Mouse (Mus musculus) Patski (cell line): ENCODE data around the gene Ilkap. TPM values are rescaled to one million over a fixed set of nuclear protein-coding genes. Genes with fewer than 3 reads are reported as not detected.

Experiments used
- ATAC-seq: fragments of 100-300 bp; one replicate; pipeline ENCODE4 v1.8.0; 2021
- CTCF ChIA-PET: fragments of 350-600 bp; sonication (Branson Sonifier 250); formaldehyde crosslinking; loops from one replicate; lab custom pipeline; 2022; ENCODE audit warnings: inconsistent platforms; lab: Charles Lee
- POLR2A ChIA-PET: fragments of 350-600 bp; sonication (Branson Sonifier 250); formaldehyde crosslinking; loops from one replicate; lab custom pipeline; 2022; ENCODE audit warnings: antibody characterized with exemption, inconsistent platforms; lab: Charles Lee
- DNase-seq: peaks from one replicate; pipeline ENCODE4 v3.0.0-alpha.2; 2011; ENCODE audit warnings: low read depth, low spot score
- H3K27me3 ChIP-seq: fragments of 371-371 bp; one replicate; pipeline ENCODE4 v1.5.1; 2021
- CTCF ChIP-seq: fragments of 100-300 bp; IDR thresholded peaks from one replicate; pipeline ENCODE4 v1.5.1; 2021
- in situ Hi-C: fragments of 300-500 bp; cut with MboI; formaldehyde crosslinking; loops from 3 replicates; pipeline ENCODE4 v1.11.1; 2018; ENCODE audit warnings: low pct_unique_long_range_greater_than_20kb, mixed read lengths
- polyA plus RNA-seq: library from polyadenylated mRNA; unstranded; gene quantifications from one replicate; pipeline ENCODE4 v1.2.3, GENCODE M21; 2021

Gene Ilkap
- polyA plus RNA-seq, 1 experiment from 2014 or later, result 82.4 TPM

DNA sequence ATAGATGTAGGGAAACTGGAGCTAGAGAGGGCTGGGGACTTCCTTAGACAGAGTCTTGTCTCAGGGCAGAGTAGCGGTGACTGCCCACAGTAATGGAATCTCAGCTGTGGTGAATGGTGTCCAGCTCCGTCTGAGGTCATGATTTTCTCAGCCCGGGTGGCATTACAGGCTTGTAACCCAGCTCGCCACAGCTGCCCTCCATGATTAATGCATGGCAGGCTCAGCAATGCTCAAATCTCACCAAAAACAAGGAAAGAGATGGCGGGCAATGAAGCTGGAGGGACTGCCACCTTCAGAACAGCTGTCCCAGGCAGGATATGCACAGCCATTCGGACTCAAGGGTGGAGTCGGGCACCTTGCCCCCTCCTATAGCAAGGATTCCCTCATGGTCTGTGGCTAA lies 61.3 kb downstream of the Ilkap start:
- TF ChIP-seq CTCF, result no peak
- ATAC-seq (no peak), DNase-seq (no peak)
- H3K27me3 ChIP-seq, result no peaks in the 10 kb centered on the region
- in situ Hi-C loops, result no loop called here
- CTCF ChIA-PET, result interaction anchor here (1.0 to 1.6 kb wide), 2 partner anchors 9 to 10 kb away, joined by 3 to 7 read pairs; no protein-coding TSS in a partner anchor
- POLR2A ChIA-PET, result interaction anchor here (1.1 kb wide), 1 partner anchor 16 kb away, joined by 4 read pairs; no protein-coding TSS in a partner anchor

DNA sequence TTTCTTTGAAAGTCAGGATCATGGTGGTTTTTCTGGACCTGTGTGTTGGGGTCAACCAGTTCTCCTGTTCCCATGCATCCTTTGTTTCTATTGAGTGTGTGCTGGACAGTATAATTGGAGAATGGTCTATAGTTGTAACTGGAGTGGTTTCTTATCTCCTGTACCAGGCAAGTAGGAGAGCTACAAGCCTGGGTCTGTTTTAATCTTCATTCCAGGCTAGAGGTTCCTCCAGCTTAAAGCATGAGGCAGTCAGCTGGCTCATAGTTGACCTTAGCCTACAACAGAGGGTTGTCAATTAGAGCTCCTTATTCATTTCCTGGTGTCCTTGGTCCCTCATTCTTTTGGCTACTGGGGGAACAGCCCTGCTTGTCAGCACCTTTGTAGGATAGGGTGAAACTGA lies 65.0 kb downstream of the Ilkap start:
- POLR2A ChIA-PET, result interaction anchor here (0.6 kb wide), 1 partner anchor 60 kb away, joined by 3 read pairs; no protein-coding TSS in a partner anchor
- in situ Hi-C loops, result no loop called here
- no peaks in the 10 kb centered on the region for H3K27me3 ChIP-seq
- no peak for TF ChIP-seq CTCF
- ATAC-seq, result no peak
- CTCF ChIA-PET, result no interaction called here
- DNase-seq, result no peak

DNA sequence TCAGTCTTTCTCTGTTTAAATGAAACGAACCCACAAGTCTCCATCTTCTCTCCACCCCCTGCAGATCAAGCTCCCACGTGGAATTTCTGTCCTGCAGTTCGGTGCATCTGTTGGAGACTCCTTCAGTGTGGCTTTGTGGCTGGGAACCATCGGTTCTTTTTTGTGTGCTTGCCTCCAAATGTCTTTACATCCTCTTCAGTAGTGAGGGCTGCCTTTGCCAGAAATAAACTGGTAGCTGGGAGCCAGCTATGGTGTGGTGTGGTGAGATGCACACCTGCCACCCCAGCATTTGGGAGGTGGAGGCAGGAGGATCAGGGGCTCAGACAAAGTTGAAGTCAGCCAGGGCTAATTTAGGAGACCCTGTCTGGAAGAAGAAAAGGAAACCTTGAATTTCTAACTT lies 66.5 kb downstream of the Ilkap start:
- CTCF ChIA-PET, result no interaction called here
- in situ Hi-C loops, result no loop called here
- no peaks in the 10 kb centered on the region for H3K27me3 ChIP-seq
- no peak for DNase-seq
- POLR2A ChIA-PET, result interaction anchor here (0.7 kb wide), 1 partner anchor 497 kb away, joined by 3 read pairs; no protein-coding TSS in a partner anchor
- no peak for ATAC-seq
- TF ChIP-seq CTCF, result no peak

DNA sequence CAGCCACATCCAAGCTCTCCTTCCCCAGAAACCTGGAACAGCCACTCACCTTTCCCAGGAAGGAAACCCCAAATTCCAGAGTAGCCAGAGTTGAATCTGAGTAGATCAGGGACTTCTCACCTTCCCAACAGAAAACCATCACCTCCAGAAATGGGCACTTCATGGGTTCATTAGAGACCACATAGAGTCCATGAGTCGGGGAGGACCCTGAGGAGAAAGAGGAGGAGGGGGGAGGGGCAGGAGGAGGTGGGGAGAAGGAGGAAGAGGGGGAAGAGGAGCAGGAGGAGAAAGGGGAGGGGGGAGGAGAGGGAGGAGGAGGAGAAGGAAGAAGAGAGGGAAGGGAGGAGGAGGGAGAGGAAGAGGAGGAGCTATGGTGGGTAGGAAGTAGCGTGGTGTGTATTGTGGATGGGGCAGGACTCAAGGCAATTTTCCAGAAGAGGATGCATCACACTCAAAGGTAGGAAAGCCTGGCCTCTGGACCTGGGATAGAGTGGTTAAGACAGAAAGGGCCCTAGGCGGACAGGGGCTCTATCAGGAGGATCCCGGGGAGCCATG lies 73.0 kb downstream of the Ilkap start:
- ATAC-seq (no peak), DNase-seq (no peak)
- CTCF ChIA-PET, result no interaction called here
- POLR2A ChIA-PET, result no interaction called here
- TF ChIP-seq CTCF, result no peak
- H3K27me3 ChIP-seq, result no peaks in the 10 kb centered on the region
- in situ Hi-C loops, result no loop called here

DNA sequence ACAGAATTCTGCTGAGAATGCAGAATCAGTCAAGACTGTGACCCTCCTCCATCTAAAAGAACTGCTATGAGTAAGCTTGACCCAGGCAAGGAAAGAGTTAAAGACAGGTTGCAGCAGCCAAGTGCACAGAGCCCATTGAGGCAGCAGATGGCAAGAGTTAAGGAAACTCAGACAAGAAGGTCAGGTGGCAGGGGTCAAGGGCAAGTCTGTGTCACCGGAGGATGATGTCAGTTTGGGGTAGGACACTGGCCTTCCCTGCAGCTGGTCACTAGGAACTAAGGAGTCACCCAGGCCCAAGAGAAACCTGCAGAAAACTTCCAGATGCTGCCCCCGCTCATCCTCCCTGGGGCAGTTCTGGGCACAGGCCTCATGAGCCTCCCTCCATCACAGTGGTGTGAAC lies 74.0 kb downstream of the Ilkap start:
- ChIA-PET POLR2A (no interaction called here), CTCF (interaction anchor here (1.2 kb wide), 1 partner anchor 11 kb away, joined by 4 read pairs; no protein-coding TSS in a partner anchor)
- H3K27me3 ChIP-seq, result no peaks in the 10 kb centered on the region
- in situ Hi-C loops, result no loop called here
- ATAC-seq (no peak), DNase-seq (no peak)
- no peak for TF ChIP-seq CTCF

Other genes starting within 250 kb of the Ilkap start
- gene Ramp1, start 219.0 kb downstream of the Ilkap start, polyA plus RNA-seq, result not detected
- gene Ube2f, start 148.5 kb downstream of the Ilkap start, polyA plus RNA-seq, result 94.5 TPM
- 98.6 TPM for gene Scly, start 100.5 kb downstream of the Ilkap start, polyA plus RNA-seq
- 0.14 TPM for gene Espnl, start 76.7 kb downstream of the Ilkap start, polyA plus RNA-seq
- 27.2 TPM for gene Klhl30, start 47.8 kb downstream of the Ilkap start, polyA plus RNA-seq
- 0.50 TPM for gene Erfe, start 32.4 kb downstream of the Ilkap start, polyA plus RNA-seq
- gene Hes6, start 15.2 kb upstream of the Ilkap start, polyA plus RNA-seq, result 52.9 TPM
- gene Per2, start 60.5 kb upstream of the Ilkap start, polyA plus RNA-seq, result 9.7 TPM
- 19.0 TPM for gene Traf3ip1, start 95.8 kb upstream of the Ilkap start, polyA plus RNA-seq
- 15.4 TPM for gene Asb1, start 141.7 kb upstream of the Ilkap start, polyA plus RNA-seq